Mouse (Mus musculus) liver, adult 10 weeks (tissue): Measurements from ENCODE around the gene Fam19a3. TPM values are rescaled to one million over a fixed set of nuclear protein-coding genes. Genes with fewer than 3 reads are reported as not detected.

Experiments
- polyA plus RNA-seq: library from polyadenylated mRNA; stranded (reverse); fragments of 350-450 nt; fragmentation: Illumina TruSeq; extraction: RNeasy Lipid Tissue Mini Kit (QIAGEN cat#74804); gene quantifications from one replicate; pipeline ENCODE4 v1.2.3, GENCODE M21; 2014; ENCODE audit warnings: low read depth, low replicate concordance

Gene Fam19a3
- not detected for polyA plus RNA-seq

DNA sequence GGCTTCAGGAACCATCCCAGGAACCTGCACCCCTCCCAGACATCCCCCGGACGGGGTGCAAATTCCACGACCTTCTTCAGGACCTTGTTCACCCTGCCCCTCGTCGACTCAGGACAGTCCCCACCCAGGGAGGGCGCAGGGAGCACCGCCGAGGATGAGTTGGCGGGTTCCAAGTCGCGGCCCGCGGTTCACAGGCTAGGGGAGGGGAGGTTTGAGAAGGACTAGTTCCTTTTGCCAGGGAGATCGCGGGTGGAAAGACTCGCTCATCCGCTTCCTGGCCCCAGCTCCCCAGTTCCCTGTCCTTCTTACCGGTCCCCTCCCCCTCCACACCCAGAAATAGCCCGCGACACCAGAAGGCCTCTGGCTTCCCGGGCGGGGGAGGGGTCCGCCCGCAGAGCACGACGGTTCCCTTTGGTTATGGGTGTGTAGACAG is at the start of gene Fam19a3:
Gene Fam19a3, minus strand, starts transcription at position 370 of the 433 bp plus-strand sequence.

DNA sequence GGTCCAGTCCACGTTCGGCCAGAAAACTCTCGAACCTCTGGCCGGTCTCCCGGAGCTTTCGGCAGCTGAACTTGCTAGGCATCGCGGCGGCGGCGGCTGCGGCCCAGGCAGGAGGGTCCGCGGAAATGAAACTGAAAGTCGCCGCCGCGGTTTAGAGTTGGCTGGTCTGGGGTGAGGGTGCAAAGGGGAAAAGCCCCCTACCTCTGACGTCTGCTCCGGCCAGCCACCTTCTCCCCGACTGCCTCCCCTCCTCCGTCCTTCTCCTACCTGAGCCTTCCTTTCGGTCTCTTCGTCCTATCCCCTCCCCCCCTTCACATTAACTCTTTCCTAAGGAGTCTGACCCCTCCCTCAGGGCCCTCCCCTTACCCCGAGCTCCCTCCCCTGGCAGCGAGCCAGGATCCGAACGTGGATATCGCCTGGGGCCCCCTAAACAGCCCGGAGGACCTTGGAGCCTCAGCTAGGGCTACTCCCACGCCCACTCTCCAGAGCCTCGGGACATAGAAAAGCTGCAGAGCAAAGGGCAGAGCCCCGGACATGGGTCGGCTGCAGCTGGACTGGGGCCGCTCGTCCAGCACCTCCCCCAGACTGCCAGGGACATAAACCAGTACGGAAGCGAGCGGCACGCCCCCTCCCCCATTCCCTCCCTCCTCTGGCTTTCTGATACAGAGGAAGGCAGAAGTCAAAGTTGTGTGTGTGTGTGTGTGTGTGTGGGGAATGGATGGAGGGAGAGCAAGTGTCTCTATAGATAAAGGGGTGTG is 36.5 kb upstream of the Fam19a3 start, which contains the start of gene Mov10:
Gene Mov10, minus strand, starts transcription at position 573 of the 758 bp plus-strand sequence.

DNA sequence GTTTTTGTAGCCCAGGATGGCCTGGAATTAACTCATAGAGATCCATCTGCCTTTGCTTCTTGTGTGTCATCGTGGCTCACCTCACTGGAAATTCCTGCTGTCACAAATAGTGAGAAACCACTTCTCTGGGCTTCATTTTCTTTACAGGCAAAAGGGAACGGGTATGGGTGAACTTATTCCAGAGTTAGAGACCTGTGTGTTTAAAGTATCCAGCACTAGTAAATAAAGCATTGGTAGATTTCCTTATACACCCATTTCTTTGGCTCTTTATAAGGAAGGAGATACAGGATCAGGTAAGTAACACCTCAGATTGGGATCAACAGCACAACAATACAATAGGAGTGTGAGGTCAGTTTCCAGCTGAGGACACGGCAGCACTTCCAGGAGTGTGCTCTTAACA is 6.4 kb upstream of the Fam19a3 start, which contains the start of gene Rhoc:
Gene Rhoc, plus strand, starts transcription at position 301 of the 400 bp plus-strand sequence.

DNA sequence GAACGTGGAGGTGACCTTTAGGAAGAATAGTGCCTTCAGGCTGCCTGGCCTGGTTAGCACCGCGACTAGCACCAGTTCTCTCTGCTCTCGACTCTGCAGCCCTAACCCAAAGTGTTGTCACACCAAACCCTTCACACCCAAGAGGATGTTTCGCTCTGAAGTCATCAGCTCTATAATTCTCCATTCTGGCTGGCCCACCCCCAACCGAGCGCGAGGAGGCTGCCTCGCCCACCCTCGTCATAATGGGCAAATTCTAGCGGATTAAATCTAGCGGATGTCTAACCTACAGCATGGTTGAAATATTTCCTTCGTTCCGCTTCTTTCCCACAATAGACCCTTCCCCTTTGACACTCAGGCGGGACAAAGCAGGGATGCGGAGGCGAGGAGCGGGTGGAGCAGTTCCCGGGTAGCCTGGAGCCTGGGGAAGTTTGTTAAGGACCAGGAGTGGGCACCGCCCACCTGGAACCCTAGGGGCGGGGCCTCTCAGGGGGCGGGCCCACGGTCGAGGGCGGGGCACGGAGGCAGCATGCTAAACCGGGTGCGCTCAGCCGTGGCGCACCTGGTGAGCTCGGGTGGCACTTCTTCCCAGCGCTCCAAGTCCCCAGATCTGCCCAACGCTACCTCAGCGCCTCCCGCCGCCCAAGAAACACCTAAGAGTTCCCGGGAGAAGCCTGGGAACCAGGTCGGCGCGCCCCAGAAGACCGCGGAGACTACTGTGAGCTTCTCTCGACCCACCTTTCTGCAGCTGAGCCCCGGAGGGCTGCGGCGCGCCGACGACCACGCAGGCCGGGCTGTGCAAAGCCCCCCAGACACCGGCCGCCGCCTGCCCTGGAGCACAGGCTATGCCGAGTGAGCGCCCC is 849 bp downstream of the Fam19a3 start, which contains the start of gene Ppm1j:
Gene Ppm1j, plus strand, starts transcription at position 496 of the 860 bp plus-strand sequence.

Other genes with a start within 250 kb of the Fam19a3 start
- 53.5 TPM for gene Slc16a1, start 143.2 kb downstream of the Fam19a3 start, polyA plus RNA-seq
- not detected for gene Ppm1j, start 784 bp downstream of the Fam19a3 start, polyA plus RNA-seq
- gene Rhoc, start 6.5 kb upstream of the Fam19a3 start, polyA plus RNA-seq, result 2.8 TPM
- 1.2 TPM for gene Mov10, start 36.7 kb upstream of the Fam19a3 start, polyA plus RNA-seq
- 71.3 TPM for gene St7l, start 82.2 kb upstream of the Fam19a3 start, polyA plus RNA-seq
- 59.6 TPM for gene Capza1, start 82.7 kb upstream of the Fam19a3 start, polyA plus RNA-seq
- 0.13 TPM for gene Wnt2b, start 180.1 kb upstream of the Fam19a3 start, polyA plus RNA-seq